Mouse (Mus musculus) CH12.LX (cell line): Measurements from ENCODE around the gene Ttll11.

Experiments
- CHD2 ChIP-seq: IDR thresholded peaks from 2 replicates; pipeline ENCODE4 v1.6.1; 2011; ENCODE audit warnings: low read length, improper control_type of control experiment
- CTCF ChIP-seq, 2 experiments: IDR thresholded peaks in 1 of 2; conservative IDR thresholded peaks in 1 of 2; 2 replicates each; pipeline ENCODE4 v1.5.1; 2011 to 2012; ENCODE audit warnings: low read depth in 2 of 2, low read length in 2 of 2, improper control_type of control experiment in 1 of 2, inconsistent platforms in 1 of 2, mild to moderate bottlenecking in 1 of 2, moderate library complexity in 1 of 2
- HCFC1 ChIP-seq: IDR thresholded peaks from 2 replicates; pipeline ENCODE4 v1.6.1; 2012; ENCODE audit warnings: low read depth, mild to moderate bottlenecking, inconsistent platforms, low read length, improper control_type of control experiment
- IRF4 ChIP-seq: IDR thresholded peaks from 2 replicates; pipeline ENCODE4 v1.6.1; 2014; ENCODE audit warnings: low read depth, mild to moderate bottlenecking, inconsistent platforms, low read length, improper control_type of control experiment
- MAZ ChIP-seq: IDR thresholded peaks from 2 replicates; pipeline ENCODE4 v1.6.1; 2012; ENCODE audit warnings: low read depth, mild to moderate bottlenecking, inconsistent platforms, low read length, improper control_type of control experiment, moderate library complexity
- MXI1 ChIP-seq: IDR thresholded peaks from 2 replicates; pipeline ENCODE4 v1.6.1; 2011; ENCODE audit warnings: mild to moderate bottlenecking, low read depth, low read length, improper control_type of control experiment
- NRF1 ChIP-seq: IDR thresholded peaks from 2 replicates; pipeline ENCODE4 v1.6.1; 2014; ENCODE audit warnings: low read depth, mild to moderate bottlenecking, inconsistent platforms, low read length, improper control_type of control experiment, moderate library complexity
- POLR2A ChIP-seq: IDR thresholded peaks from 2 replicates; pipeline ENCODE4 v1.6.1; 2011; ENCODE audit warnings: low read depth, mild to moderate bottlenecking, improper control_type of control experiment, low read length
- POLR2AphosphoS2 ChIP-seq: IDR thresholded peaks from 2 replicates; pipeline ENCODE4 v1.6.1; 2011; ENCODE audit warnings: low read depth, low read length, improper control_type of control experiment
- RCOR1 ChIP-seq: conservative IDR thresholded peaks from 2 replicates; pipeline ENCODE4 v1.6.1; 2012; ENCODE audit warnings: low read depth, mild to moderate bottlenecking, inconsistent platforms, low read length, improper control_type of control experiment
- TBP ChIP-seq: conservative IDR thresholded peaks from 2 replicates; pipeline ENCODE4 v1.6.1; 2011; ENCODE audit warnings: low read depth, low read length, improper control_type of control experiment
- ZKSCAN1 ChIP-seq: IDR thresholded peaks from 2 replicates; pipeline ENCODE4 v1.6.1; 2012; ENCODE audit warnings: low read depth, inconsistent platforms, low read length, improper control_type of control experiment, borderline replicate concordance

DNA sequence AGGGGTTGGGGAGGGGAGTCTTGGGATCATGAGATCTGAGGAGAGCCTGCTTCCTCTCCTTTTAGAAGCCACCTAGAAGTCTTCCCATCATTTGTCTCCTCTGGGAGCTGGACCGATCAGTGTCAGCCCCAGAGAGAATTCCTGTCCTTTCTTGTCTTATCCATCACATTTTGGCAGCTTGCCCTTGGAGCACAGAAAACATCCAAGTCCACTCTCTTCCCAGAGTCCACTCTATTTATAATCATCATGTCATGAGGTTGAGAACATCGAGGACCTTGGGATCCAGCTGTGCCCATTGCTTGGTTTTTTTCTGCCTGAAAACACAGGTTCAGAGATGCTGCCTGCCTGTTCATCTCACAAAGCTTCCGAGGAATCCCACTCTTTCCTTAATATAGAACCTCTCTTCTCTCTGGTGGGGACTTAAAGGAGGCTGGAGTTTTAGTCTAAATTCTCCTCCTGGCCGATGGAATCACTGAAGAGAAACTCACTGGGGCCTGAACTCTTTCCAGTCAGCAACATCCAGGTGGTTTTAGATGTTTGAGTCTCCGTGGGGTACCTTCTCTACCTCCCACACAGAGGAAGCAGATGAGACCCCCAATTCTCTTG is 163.6 kb downstream of the Ttll11 start:
- TF ChIP-seq ZKSCAN1 (no peak), CTCF (conservative IDR thresholded peaks at IDR 0.05 in 1 of 2, IDR thresholded peaks at IDR 0.05 in 1 of 2; ENCODE audit: low read depth in 2 of 2, low read length in 2 of 2) (no peak), HCFC1 (no peak), MXI1 (no peak), NRF1 (no peak), IRF4 (no peak), TBP (no peak), POLR2A (no peak), POLR2AphosphoS2 (no peak), CHD2 (no peak), MAZ (no peak), RCOR1 (no peak)
